Mouse (Mus musculus): ENCODE results near the gene Rbm41. TPM values are rescaled to one million over a fixed set of nuclear protein-coding genes. Genes with fewer than 3 reads are reported as not detected.

Rbm41 gene
- polyA plus RNA-seq (2012; ENCODE audit: low replicate concordance) = 0.41 TPM in 1 of 2 replicates, not detected in the other

GRCm38 (mm10) chrX:139997740-139998690 lies at the start of gene Rbm41:
Gene Rbm41 (minus strand): TSS chrX:139998595.

GRCm38 (mm10) chrX:139870938-139871791 lies 127.2 kb downstream of the Rbm41 start, which contains the start of gene Morc4:
Gene Morc4 (minus strand): TSS chrX:139871677.

Other genes starting within 250 kb of the Rbm41 start
- gene Ripply1, start 216.2 kb downstream of the Rbm41 start, polyA plus RNA-seq (2012; ENCODE audit: low replicate concordance) = not detected in 2 replicates
- gene Cldn2, start 197.8 kb downstream of the Rbm41 start, polyA plus RNA-seq (2012; ENCODE audit: low replicate concordance) = not detected in 2 replicates
- 0.34 and 1.5 TPM in 2 replicates for gene Morc4, start 126.9 kb downstream of the Rbm41 start, polyA plus RNA-seq (2012; ENCODE audit: low replicate concordance)
- not detected in 2 replicates for gene Nup62cl, start 64.1 kb upstream of the Rbm41 start, polyA plus RNA-seq (2012; ENCODE audit: low replicate concordance)
- not detected in 2 replicates for gene Pih1h3b, start 64.3 kb upstream of the Rbm41 start, polyA plus RNA-seq (2012; ENCODE audit: low replicate concordance)

Data from leukemia stem cell, adult 10-12 weeks (primary cell).